Mouse (Mus musculus) ES-Bruce4 (cell line): ENCODE measurements around the gene Dram2. TPM values are rescaled to one million over a fixed set of nuclear protein-coding genes. Genes with fewer than 3 reads are reported as not detected.

Experiments used
- H3K27ac ChIP-seq: 2 replicates; pipeline ENCODE4 v1.5.1; 2012; ENCODE audit warnings: low read length, inconsistent platforms; ENCODE audit not compliant: insufficient read depth
- H3K27me3 ChIP-seq: 2 replicates; pipeline ENCODE4 v1.6.1; 2012; ENCODE audit warnings: mild to moderate bottlenecking, low read length, inconsistent platforms; ENCODE audit not compliant: control insufficient read depth, poor library complexity, insufficient read depth, severe bottlenecking
- H3K36me3 ChIP-seq: 2 replicates; pipeline ENCODE4 v1.6.1; 2012; ENCODE audit warnings: inconsistent platforms, mild to moderate bottlenecking, low read length, moderate library complexity; ENCODE audit not compliant: control insufficient read depth, poor library complexity, insufficient read depth, severe bottlenecking
- H3K4me1 ChIP-seq: one replicate; pipeline ENCODE4 v1.8.1; 2011; ENCODE audit warnings: low read length; ENCODE audit not compliant: control insufficient read depth, insufficient read depth
- H3K4me3 ChIP-seq: 2 replicates; pipeline ENCODE4 v1.5.1; 2011; ENCODE audit warnings: low read depth, mild to moderate bottlenecking, low read length
- H3K9ac ChIP-seq: 2 replicates; pipeline ENCODE4 v1.6.1; 2012; ENCODE audit warnings: low read depth, mild to moderate bottlenecking, inconsistent platforms; ENCODE audit not compliant: poor library complexity, severe bottlenecking
- H3K9me3 ChIP-seq: replicated peaks from 2 replicates; pipeline ENCODE4 v1.6.1; 2012; ENCODE audit warnings: mild to moderate bottlenecking, low read length, inconsistent platforms; ENCODE audit not compliant: control insufficient read depth, poor library complexity, insufficient read depth, severe bottlenecking
- CTCF ChIP-seq: IDR thresholded peaks from one replicate; pipeline ENCODE4 v1.8.1; 2011; ENCODE audit warnings: low read depth, low read length
- EP300 ChIP-seq: IDR thresholded peaks from 2 replicates; pipeline ENCODE4 v1.6.1; 2011; ENCODE audit warnings: low read depth, low read length; ENCODE audit not compliant: insufficient read depth
- POLR2A ChIP-seq: IDR thresholded peaks from one replicate; pipeline ENCODE4 v1.8.1; 2011; ENCODE audit warnings: low read length; ENCODE audit not compliant: insufficient read depth
- polyA plus RNA-seq: library from polyadenylated mRNA; stranded (reverse); fragments of >200 nt; gene quantifications from 2 replicates; pipeline ENCODE4 v1.2.4, GENCODE M21; 2011; ENCODE audit warnings: low read depth; ENCODE audit not compliant: missing spikeins, insufficient read depth, insufficient read length

Dram2 gene
- polyA plus RNA-seq: 32.1 and 37.5 TPM in 2 replicates

DNA sequence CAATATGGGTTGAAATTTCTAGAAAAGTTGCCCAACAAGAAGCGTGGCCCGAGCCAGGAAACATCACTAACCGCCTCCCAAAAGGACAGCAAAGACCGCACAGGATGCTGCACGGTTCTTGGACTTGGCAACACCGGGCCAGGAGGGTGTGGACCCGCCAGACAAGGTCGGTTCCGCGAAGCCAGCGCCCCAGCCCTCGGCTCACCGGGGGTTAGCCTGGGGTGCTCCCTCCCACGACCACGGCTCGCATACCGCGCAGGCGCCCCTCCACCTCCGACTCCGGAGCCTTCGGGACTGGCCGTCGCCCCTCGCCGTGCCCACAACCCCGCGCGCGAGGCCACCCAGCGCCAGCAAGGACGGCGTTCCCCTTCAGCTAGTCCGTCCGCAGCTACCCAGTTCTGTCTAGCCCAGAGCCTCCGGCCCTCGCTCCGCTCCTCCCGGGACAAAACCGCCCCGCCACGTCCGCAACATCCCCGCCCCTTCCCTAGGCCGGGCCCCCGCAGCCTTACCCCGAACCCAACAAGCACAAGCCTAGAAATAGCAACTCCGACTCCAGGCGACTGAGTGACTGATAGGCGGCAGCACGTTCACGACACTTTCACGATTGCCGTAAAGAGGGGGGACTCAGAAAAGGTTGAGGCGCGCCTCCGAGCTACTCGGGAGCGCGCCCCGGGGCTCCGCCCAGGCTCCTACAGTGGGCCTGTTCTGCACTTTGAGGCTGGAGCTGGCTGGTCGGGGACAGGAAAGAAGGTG is at the start of gene Dram2, which contains the start of gene Cept1:
Gene Dram2, plus strand, starts transcription at position 628 of the 753 bp plus-strand sequence.
Gene Cept1, minus strand, starts transcription at position 632 of the 753 bp plus-strand sequence.
- no peaks in the 10 kb centered on the region for H3K9me3 ChIP-seq
- peak within 1 kb of the TSS; percentile 95 for H3K27ac ChIP-seq
- TF ChIP-seq EP300 (no peak), CTCF (no peak), POLR2A (peak; percentile 23)
- no peaks in the 10 kb centered on the region for H3K4me1 ChIP-seq
- peak within 1 kb of the TSS; percentile 97 for H3K4me3 ChIP-seq
- H3K36me3 ChIP-seq: no peaks in the 10 kb centered on the region; the same call in 1 of the 2 replicates
- H3K9ac ChIP-seq: peak within 1 kb of the TSS; percentile 98
- no peaks in the 10 kb centered on the region for H3K27me3 ChIP-seq

DNA sequence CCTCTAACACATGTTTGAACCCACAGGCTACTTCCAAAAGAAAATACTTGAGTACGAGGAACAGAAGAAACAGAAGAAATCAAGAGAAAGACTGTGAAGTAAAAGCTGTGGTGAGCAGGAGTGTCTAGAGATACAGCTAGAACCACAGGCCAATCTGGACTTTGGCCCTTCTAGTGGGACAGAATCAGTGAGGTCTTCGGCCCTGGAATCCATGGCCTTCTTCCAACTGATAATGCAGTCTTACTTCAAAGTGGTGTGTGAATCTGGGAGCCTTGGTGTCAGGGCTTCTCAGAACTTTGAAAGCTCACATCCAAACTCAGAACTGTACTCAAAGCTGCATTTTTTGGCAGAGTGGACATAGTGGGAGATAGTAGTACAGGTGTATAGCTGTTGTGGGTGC is 47.1 kb upstream of the Dram2 start:
- TF ChIP-seq CTCF: no peak
- H3K4me1 ChIP-seq: no peaks in the 10 kb centered on the region

DNA sequence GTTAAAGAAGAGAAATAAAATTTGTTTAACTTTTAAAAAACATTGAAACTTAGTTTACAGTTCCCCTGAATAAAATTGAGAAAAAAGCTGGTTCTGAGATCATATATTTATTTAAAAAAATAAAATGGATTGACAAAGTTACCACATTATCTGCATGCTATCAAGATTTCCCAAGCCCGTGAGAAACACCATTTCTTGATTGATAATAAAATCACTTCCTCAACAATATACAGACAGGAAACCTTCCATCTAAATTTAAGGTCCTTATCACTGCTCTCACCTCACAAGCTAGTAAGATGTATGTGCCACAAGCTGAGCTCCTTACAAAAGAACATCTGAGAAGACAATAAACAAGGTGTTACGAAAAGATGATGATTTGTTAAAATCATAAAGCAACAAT is 44.7 kb upstream of the Dram2 start:
- H3K9me3 ChIP-seq: no peaks in the 10 kb centered on the region
- H3K27ac ChIP-seq: no peak overlapping the region
- H3K4me1 ChIP-seq: no peaks in the 10 kb centered on the region
- no peaks in the 10 kb centered on the region for H3K36me3 ChIP-seq
- H3K27me3 ChIP-seq: no peaks in the 10 kb centered on the region; the same call in 1 of the 2 replicates
- no peak for TF ChIP-seq EP300
- TF ChIP-seq POLR2A: no peak
- TF ChIP-seq CTCF: no peak
- no peak overlapping the region for H3K9ac ChIP-seq
- no peak overlapping the region for H3K4me3 ChIP-seq

More for the DNA sequence above, 47.1 kb upstream of the Dram2 start:
- no peak overlapping the region for H3K27ac ChIP-seq
- H3K9ac ChIP-seq: no peak overlapping the region
- H3K9me3 ChIP-seq: no peaks in the 10 kb centered on the region
- no peaks in the 10 kb centered on the region; the same call in 1 of the 2 replicates for H3K27me3 ChIP-seq
- H3K4me3 ChIP-seq: no peak overlapping the region
- no peaks in the 10 kb centered on the region for H3K36me3 ChIP-seq

GRCm38 (mm10) chr3:106510669-106511068 is 36.9 kb upstream of the Dram2 start:
- no peak overlapping the region for H3K4me3 ChIP-seq
- H3K27me3 ChIP-seq: no peaks in the 10 kb centered on the region
- no peaks in the 10 kb centered on the region for H3K4me1 ChIP-seq
- no peak overlapping the region for H3K27ac ChIP-seq
- no peaks in the 10 kb centered on the region for H3K9me3 ChIP-seq
- no peaks in the 10 kb centered on the region for H3K36me3 ChIP-seq
- TF ChIP-seq POLR2A (no peak), EP300 (no peak), CTCF (no peak)
- H3K9ac ChIP-seq: no peak overlapping the region

DNA sequence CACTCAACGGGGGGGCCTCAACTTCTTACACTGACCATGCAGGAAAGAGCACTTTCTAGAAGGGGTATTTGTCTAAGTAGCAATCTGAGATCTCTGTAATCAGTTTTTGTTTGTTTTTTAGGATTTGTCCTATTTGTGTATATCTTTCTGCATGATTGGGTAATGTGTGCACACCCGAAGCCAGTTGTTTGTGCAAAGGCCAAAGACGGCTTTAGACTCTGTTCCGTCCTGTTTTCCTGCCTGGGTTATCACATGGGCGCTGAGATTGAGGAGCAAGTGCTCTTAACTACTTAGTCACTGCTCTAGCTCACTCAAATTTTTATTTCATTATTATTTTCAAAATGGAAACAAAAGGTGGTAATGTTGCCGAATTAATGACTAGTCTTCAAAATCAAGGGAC is 32.6 kb upstream of the Dram2 start:
- H3K4me1 ChIP-seq: no peaks in the 10 kb centered on the region
- no peak overlapping the region for H3K9ac ChIP-seq
- TF ChIP-seq CTCF: no peak
- TF ChIP-seq POLR2A: no peak
- TF ChIP-seq EP300: no peak
- H3K9me3 ChIP-seq: no peaks in the 10 kb centered on the region
- H3K27me3 ChIP-seq: no peaks in the 10 kb centered on the region
- no peak overlapping the region for H3K4me3 ChIP-seq
- no peaks in the 10 kb centered on the region for H3K36me3 ChIP-seq
- H3K27ac ChIP-seq: no peak overlapping the region

DNA sequence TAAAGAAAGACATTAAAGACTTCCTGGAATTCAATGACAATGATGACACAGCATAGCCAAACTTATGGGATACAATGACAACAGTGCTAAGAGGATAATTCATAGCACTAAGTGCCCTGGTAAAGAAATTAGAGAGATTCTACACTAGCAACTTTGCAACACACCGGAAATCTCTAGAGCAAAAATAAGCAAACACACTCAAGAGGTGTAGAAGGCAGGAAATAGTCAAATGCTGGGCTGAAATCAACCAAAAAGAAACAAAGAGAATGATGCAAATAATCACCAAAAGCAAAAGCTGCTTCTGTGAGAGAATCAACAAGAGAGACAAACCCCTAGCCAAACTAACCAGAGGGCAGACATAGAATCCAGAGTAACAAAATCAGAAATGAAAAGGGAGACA is 24.9 kb upstream of the Dram2 start:
- TF ChIP-seq POLR2A (no peak), CTCF (no peak), EP300 (no peak)
- no peak overlapping the region for H3K27ac ChIP-seq
- H3K27me3 ChIP-seq: no peaks in the 10 kb centered on the region
- no peak overlapping the region for H3K4me3 ChIP-seq
- no peaks in the 10 kb centered on the region for H3K36me3 ChIP-seq
- no peaks in the 10 kb centered on the region for H3K4me1 ChIP-seq
- no peak overlapping the region for H3K9ac ChIP-seq
- H3K9me3 ChIP-seq: no peaks in the 10 kb centered on the region
